18 mouse cellular contexts compared by ENCODE assay signal in genomic region chr11:106759028-106759427, GRCm38 (mm10). TPM values are rescaled to one million over a fixed set of nuclear protein-coding genes. Genes with fewer than 3 reads are reported as not detected.
DNase-seq lines count a peak whose midpoint lies in the region; ATAC-seq and TF ChIP-seq lines count a peak whose summit lies in the region.
"Had no signal": no experiment of that assay in that cellular context is flagged by ENCODE, and none has a peak within 500 bp of the region (broad histone marks: within the 10 kb centered on the region; RNA-seq: fewer than 3 reads in every experiment).

No protein-coding gene starts in this region.

- 51% methylated on average over 3 of the region's 3 CpGs for WGBS in liver, postnatal 0 days (ENCODE audit: insufficient replicate concordance)
- 97% methylated on average over 3 of the region's 3 CpGs for WGBS in forebrain, embryonic 15.5 days

- H3K9me3 ChIP-seq in liver, postnatal 0 days (ENCODE audit: low read length), result no peaks in the 10 kb centered on the region
- no peaks in the 10 kb centered on the region for H3K9me3 ChIP-seq in forebrain, embryonic 15.5 days
- H3K9me3 ChIP-seq: embryonic facial prominence, embryonic 15.5 days; hindbrain, embryonic 13.5 days; intestine, embryonic 15.5 days; limb, embryonic 15.5 days; neural tube, embryonic 15.5 days had no signal

- 0 out of 2 replicates have a peak, but pooled peaks have one; percentile 38 for TF ChIP-seq EP300 in liver, postnatal 0 days (IDR thresholded peaks at IDR 0.05; ENCODE audit: low read depth)

- no peak for TF ChIP-seq CTCF in liver, postnatal 0 days (IDR thresholded peaks at IDR 0.05; ENCODE audit: low read depth)

- peaks cover 38% of the 10 kb centered on the region for H3K4me1 ChIP-seq in liver, postnatal 0 days (ENCODE audit: insufficient read depth)
- H3K4me1 ChIP-seq in forebrain, embryonic 15.5 days, result no peaks in the 10 kb centered on the region
- H3K4me1 ChIP-seq: neural tube, embryonic 15.5 days had no signal

- no peak for ATAC-seq in liver, postnatal 0 days
- ATAC-seq in forebrain, embryonic 15.5 days (replicated peaks), result no peak
- ATAC-seq: intestine, embryonic 15.5 days had no signal

- no peak overlapping the region for H3K4me3 ChIP-seq in liver, postnatal 0 days (ENCODE audit: low read depth, low read length)
- H3K4me3 ChIP-seq in forebrain, embryonic 15.5 days, result no peak overlapping the region
- H3K4me3 ChIP-seq: embryonic facial prominence, embryonic 15.5 days; heart, adult 2 months; hindbrain, embryonic 13.5 days; intestine, embryonic 15.5 days; limb, embryonic 15.5 days; megakaryocyte, embryonic 14.5 days; neural tube, embryonic 15.5 days had no signal

- H3K36me3 ChIP-seq in liver, postnatal 0 days (replicated peaks; ENCODE audit: insufficient read depth, low read length), result peaks cover 6% of the 10 kb centered on the region; the same call in 1 of the 2 replicates
- peaks cover 1% of the 10 kb centered on the region; the same call in 1 of the 2 replicates for H3K36me3 ChIP-seq in splenic B cell, adult 2 months (ENCODE audit: control insufficient read depth, insufficient read depth, low read length, poor library complexity, severe bottlenecking)
- H3K36me3 ChIP-seq in forebrain, embryonic 15.5 days, result no peaks in the 10 kb centered on the region
- H3K36me3 ChIP-seq: embryonic facial prominence, embryonic 15.5 days; hindbrain, embryonic 13.5 days; intestine, embryonic 15.5 days; limb, embryonic 15.5 days; neural tube, embryonic 15.5 days had no signal

- no peak overlapping the region for H3K4me2 ChIP-seq in liver, postnatal 0 days (ENCODE audit: low read depth, low read length)
- H3K4me2 ChIP-seq in forebrain, embryonic 15.5 days (replicated peaks), result no peak overlapping the region
- H3K4me2 ChIP-seq: embryonic facial prominence, embryonic 15.5 days; hindbrain, embryonic 13.5 days; intestine, embryonic 15.5 days; limb, embryonic 15.5 days; neural tube, embryonic 15.5 days had no signal

- no peak overlapping the region for H3K9ac ChIP-seq in liver, postnatal 0 days (replicated peaks)
- H3K9ac ChIP-seq in forebrain, embryonic 15.5 days (replicated peaks), result no peak overlapping the region
- H3K9ac ChIP-seq: embryonic facial prominence, embryonic 15.5 days; hindbrain, embryonic 13.5 days; intestine, embryonic 15.5 days; limb, embryonic 15.5 days; neural tube, embryonic 15.5 days had no signal

- DNase-seq in spleen, adult 18-20 months, result peak; percentile 27 to 32
- DNase-seq in spleen, postnatal 14 days (ENCODE audit: low spot score in 2 of 2), result no peak
- DNase-seq in MEL-GATA-1-ER (ENCODE audit: extremely low read depth, low read depth), result peak; percentile 85
- no peak for DNase-seq in liver, postnatal 0 days
- peak; percentile 81 for DNase-seq in splenic B cell, adult 2 months (ENCODE audit: low read depth, low spot score)
- no peak for DNase-seq in thymus, postnatal 4 days
- DNase-seq: adrenal gland, adult 2 months; cerebellum, adult 9-10 months; heart, adult 2 months; kidney, postnatal 10 days; retina, postnatal 1 day had no signal

- H3K27ac ChIP-seq in liver, postnatal 0 days (ENCODE audit: low read depth), result peak overlapping the region; percentile 72
- no peak overlapping the region for H3K27ac ChIP-seq in forebrain, embryonic 15.5 days (replicated peaks)
- H3K27ac ChIP-seq: embryonic facial prominence, embryonic 15.5 days; heart, adult 2 months; hindbrain, embryonic 13.5 days; intestine, embryonic 15.5 days; limb, embryonic 15.5 days; neural tube, embryonic 15.5 days had no signal

- H3K27me3 ChIP-seq in liver, postnatal 0 days (ENCODE audit: insufficient read depth, low read length), result no peaks in the 10 kb centered on the region
- no peaks in the 10 kb centered on the region for H3K27me3 ChIP-seq in splenic B cell, adult 2 months (ENCODE audit: control insufficient read depth, insufficient read depth, low read length, poor library complexity, severe bottlenecking)
- no peaks in the 10 kb centered on the region for H3K27me3 ChIP-seq in forebrain, embryonic 15.5 days
- H3K27me3 ChIP-seq: embryonic facial prominence, embryonic 15.5 days; hindbrain, embryonic 13.5 days; intestine, embryonic 15.5 days; limb, embryonic 15.5 days; neural tube, embryonic 15.5 days had no signal

RNA-seq across cellular contexts. Expression of gene Milr1, which starts 8.0 kb away (rescaled TPM):
- 4.1 and 5.1 TPM in 2 replicates for polyA plus RNA-seq in liver, postnatal 0 days (2015; fragmentation: Nextera tagmentation; extraction: Ambion mirVana)
- polyA plus RNA-seq in forebrain, embryonic 15.5 days (2015; fragmentation: Nextera tagmentation; extraction: Ambion mirVana), result 0.52 and 1.2 TPM in 2 replicates
- polyA plus RNA-seq: adrenal gland, adult 2 months had no signal

RNA-seq across cellular contexts. Expression of gene Pecam1, which starts 8.6 kb away (rescaled TPM):
- 9.2 TPM in 2 replicates for polyA plus RNA-seq in liver, postnatal 0 days (2015; fragmentation: Nextera tagmentation; extraction: Ambion mirVana)
- polyA plus RNA-seq in forebrain, embryonic 15.5 days (2015; fragmentation: Nextera tagmentation; extraction: Ambion mirVana), result 12.1 and 14.3 TPM in 2 replicates

RNA-seq across cellular contexts. Expression of gene Polg2, which starts 20.3 kb away (rescaled TPM):
- 7.9 and 8.4 TPM in 2 replicates for polyA plus RNA-seq in liver, postnatal 0 days (2015; fragmentation: Nextera tagmentation; extraction: Ambion mirVana)
- 9.9 and 11.0 TPM in 2 replicates for polyA plus RNA-seq in forebrain, embryonic 15.5 days (2015; fragmentation: Nextera tagmentation; extraction: Ambion mirVana)

RNA-seq across cellular contexts. Expression of gene Ddx5, which starts 30.0 kb away (rescaled TPM):
- 114 and 115 TPM in 2 replicates for polyA plus RNA-seq in liver, postnatal 0 days (2015; fragmentation: Nextera tagmentation; extraction: Ambion mirVana)
- 512 and 520 TPM in 2 replicates for polyA plus RNA-seq in forebrain, embryonic 15.5 days (2015; fragmentation: Nextera tagmentation; extraction: Ambion mirVana)

RNA-seq across cellular contexts. Expression of gene Cep95, which starts 30.0 kb away (rescaled TPM):
- 4.6 and 5.1 TPM in 2 replicates for polyA plus RNA-seq in liver, postnatal 0 days (2015; fragmentation: Nextera tagmentation; extraction: Ambion mirVana)
- 20.5 and 21.2 TPM in 2 replicates for polyA plus RNA-seq in forebrain, embryonic 15.5 days (2015; fragmentation: Nextera tagmentation; extraction: Ambion mirVana)

Comparison
In these comparisons a context has a peak if more than half of its experiments do, and no peak if none do; other contexts are left out.
1. DNase-seq: peak in spleen, adult 18-20 months (2 of 2), MEL-GATA-1-ER (single experiment) and splenic B cell, adult 2 months (single experiment); none in spleen, postnatal 14 days (0 of 2), liver, postnatal 0 days (single experiment) and thymus, postnatal 4 days (single experiment).